Mouse (Mus musculus) kidney, adult 11 months (tissue): Measurements from ENCODE around the gene Ghrhr.
A peak's percentile ranks its signal among the peaks of the same experiment; 100 is the strongest.

Experiments used
- DNase-seq: peaks from one replicate; pipeline ENCODE4 v3.0.0; 2022

Gene Ghrhr

DNA sequence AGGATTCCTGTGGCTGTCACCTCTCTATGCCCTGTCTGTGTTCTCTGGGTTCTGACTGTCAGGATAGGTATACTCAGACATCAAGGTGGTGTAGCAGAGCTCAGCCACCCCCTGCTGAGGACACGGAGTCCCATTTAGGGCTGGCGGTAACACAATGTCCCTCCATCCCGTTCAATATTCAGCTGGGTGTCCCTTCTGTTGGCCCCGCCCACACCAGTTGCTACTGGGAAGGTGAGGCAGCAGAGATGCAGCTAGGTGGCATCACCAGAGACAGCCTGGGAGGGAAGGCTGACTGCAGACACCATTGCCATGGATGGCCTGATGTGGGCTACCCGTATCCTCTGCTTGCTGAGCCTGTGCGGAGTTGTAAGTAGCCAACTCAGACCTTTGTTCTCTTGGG lies at the start of gene Ghrhr:
Gene Ghrhr, plus strand, starts transcription at position 220 of the 400 bp plus-strand sequence.
- DNase-seq, result no peak

DNA sequence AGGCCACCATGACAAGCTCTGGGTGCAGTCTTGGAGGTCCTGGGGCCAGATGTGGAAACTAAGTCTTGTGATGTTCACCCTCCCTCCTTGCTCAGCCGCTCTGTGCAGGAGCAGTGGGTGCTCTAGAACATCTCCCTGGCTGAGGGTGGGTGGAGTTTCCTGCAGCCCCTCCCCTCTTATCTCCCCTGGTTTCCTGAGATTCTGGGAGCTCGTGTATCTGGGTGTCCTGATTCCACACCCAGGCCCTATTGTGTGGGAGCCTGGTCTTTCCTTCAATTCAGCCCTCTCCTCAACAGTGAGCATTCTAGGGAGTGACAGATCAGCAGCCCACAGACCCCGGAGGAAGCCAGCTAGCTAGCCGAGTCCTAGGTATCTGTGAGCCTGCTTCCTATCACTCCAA lies 49.8 kb upstream of the Ghrhr start:
- no peak for DNase-seq

DNA sequence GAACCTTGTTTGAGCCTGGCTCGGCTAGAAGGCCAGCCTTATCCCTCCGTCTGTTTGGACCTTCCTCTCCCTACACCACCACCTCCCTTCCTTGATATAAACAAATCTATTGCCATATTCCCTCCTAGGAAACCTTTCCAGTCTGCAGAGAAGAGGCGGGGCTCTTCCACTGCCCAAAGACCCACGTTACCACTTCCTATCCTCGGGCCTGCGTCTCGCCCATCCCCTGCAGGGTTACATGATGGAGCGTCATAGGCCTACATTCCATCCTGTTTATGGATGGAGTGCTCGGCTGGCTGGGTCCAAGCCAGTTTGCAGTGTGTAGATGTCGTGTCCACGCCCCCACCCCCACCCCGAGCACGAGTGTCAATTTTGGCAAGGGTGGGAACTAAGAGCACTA lies 48.8 kb upstream of the Ghrhr start:
- DNase-seq, result no peak

DNA sequence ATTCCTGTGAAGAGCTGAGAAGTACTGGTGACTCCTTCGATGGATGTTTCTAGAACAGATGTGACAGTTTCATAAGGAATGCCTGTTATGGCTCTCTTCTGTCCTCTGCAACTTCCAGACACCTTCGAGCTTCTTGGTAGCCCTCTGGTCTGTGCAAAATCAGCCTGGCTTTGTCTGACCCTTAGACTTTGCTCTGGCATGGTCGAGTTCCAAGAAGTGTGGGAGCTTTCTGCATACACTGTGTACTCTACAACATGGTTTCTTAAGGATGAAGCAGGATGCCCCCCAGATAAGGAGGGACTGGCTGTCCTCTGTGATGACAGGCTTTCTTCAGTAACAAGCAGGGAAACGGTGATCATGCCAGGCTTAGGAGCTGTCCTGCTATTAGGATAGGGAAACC lies 47.9 kb upstream of the Ghrhr start:
- peak; percentile 76 for DNase-seq

DNA sequence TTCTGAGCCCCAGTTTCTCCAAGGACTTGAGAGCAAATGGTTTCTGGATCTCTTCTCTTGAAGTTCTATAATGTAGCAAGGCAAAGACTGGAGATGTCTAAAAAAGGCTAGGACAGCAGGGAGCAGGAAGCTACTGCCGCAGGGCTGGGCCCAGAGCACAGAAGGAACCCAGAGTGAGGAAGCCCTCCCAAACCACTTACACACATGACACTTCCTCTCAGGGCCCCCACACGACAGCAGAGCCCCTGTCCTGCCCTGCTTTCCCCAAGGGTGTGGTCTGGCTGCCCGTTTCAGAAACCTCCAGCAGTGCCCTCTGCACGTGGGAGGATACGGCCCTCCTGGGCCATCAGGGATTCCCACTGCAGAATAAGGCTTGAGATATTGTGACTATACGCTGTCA lies 44.8 kb upstream of the Ghrhr start:
- DNase-seq, result no peak

DNA sequence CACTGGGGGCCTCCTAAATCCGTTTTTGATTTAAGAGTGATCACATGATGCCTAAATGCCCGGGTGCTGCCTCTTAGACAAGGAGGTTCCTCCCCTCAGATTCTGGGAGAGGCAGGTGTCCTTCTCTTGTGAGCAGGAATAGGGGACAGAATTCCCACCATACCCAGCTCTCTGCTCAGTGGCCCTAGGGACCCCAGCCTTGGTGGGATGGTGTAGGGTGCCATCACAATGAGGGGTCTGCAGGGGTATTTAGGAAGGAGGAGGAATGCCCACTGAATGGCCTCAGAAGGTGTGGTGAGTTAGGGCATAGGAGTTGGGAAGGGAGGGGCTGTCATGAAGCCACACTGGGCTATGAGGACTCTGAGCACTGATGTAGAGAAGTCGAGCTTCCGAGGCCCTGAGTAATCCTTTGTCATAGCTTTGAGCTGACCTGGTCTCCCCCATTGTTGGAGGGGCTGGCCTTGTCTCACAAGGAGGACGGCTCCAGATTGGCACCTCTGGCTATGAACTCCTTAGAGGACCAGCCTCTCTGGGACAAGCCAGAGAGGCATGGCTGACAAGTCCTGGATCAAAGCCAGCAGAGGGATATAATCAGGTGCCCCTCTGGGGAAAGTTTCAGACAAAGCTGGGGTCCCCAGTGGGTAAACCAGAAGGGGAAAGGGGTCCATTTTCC lies 43.9 kb upstream of the Ghrhr start:
- DNase-seq, result no peak

DNA sequence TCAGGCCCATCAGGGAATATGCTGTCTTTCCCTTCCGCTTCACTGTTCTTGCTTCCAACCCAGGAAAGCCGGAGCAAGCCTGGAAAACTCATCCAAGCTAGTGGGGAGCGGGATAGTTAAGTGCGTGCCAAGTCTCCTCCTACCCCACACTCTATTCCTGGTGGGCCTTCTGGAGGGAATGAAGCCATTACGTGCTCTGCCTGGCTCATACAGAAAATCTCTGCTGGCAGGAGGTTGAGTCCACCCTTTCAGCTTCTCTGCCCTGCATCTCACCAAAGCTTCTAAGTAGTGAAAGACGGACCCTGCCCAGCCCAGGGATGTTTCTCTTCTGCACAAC lies 43.4 kb upstream of the Ghrhr start:
- DNase-seq, result no peak

DNA sequence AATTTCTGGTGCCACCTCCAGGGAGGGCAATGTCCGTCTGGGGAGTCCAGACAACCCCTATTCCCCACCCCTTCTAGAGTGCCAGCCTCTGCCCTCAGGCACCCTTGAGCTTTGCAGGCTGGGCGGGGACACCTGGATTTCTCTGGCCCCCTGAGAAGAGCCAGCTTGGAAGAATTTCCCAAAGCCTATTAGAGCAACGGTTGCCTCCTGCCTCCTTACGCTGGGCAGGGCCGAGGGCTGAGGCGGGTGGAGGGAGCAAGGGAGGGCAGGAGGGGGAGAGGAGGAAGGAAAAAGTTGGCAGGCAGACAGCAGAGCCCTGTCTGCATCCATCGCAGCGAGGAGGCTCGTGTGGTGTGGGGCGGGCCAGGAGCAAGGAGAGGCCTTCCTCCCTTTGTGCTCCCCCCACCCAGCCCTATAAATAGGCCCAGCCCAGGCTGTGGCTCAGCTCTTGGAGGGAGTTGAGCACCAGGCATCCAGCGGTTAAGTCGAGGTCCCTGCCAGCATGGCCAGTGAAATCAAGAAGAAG lies 40.0 kb upstream of the Ghrhr start, which contains the start of gene Aqp1:
Gene Aqp1, plus strand, starts transcription at position 444 of the 526 bp plus-strand sequence.
- peak; percentile 94 for DNase-seq

DNA sequence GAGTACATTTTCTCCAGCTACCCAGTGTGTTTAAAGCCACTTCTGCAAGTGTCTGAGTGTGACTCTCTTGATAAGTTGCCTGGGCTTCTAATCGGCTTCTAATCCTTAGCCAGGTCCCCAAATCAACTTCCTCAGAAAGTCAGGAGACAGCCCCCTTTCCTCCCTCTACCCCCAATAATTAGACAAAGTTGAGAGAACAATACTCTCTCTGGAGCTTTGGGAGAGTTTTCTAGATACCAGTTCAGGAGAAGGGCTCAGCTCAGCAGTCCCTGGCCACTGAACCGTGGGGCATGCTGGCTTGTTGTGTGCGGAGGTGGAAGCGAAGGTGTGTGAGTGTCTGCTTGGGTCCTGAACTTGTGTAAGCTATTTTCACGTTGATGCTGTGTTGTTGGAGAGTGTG lies 38.9 kb upstream of the Ghrhr start:
- no peak for DNase-seq

DNA sequence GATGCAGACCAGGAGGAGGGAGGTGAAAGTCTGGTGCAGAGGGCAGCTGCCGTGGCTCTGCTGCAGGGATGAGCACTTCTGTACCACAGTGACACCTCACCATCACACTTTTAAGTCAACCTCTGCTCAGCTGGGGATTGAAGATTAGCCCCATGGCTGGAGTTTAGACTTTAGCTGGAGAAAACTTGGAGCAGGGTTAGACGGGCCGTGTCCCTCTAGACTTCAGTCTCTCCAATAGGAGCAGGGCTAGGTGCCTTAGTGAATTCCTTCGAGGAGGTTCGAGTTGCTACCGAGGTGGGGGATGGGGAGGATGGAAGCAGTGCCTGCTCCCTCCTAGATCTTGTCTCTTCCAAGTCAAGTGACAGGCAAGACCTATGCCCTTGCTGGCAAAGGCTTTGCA lies 38.0 kb upstream of the Ghrhr start:
- DNase-seq, result peak; percentile 97

DNA sequence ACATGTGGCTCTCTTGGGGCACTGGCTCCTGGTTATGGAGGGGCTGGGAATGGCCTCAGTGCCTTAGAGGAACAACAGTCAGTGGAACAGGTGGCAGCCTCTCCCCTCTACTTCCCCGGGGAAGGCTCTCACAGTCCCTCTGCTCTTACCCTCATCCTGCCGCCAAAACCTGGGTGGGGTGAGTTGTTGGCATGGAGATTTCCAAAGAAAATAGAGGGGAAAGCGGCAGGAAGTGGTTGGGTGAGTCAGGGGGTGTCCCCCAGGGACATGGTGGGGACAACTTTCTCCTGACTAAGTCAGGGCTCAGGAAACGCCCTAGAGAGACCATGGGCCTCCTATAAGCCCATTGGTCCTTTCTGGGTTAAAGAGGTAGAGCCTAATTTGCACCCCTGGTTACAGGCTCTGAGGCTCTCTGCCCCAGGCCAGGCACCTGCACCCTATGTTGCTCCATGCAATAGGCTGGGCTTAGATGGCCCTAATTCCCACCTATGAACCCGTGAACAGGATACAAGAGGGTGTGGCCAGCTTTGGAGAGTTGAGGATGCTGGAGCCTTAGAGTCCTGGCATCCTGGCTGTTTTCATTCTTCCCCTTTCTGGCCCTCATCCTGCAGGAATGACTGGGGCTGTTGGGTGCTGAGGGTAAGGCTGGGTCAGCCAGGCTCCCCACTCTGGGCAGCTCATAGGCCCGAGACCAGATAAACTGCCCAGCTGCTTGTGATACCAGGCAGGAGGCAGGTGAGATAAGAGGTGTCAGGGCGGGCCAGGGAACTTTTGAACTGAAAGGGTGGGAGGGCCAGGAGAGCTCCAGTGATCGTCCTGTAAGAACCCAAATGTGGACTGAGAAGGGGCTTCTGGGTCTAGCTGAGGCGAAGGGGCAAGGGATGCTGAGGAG lies 36.9 kb upstream of the Ghrhr start:
- no peak for DNase-seq

DNA sequence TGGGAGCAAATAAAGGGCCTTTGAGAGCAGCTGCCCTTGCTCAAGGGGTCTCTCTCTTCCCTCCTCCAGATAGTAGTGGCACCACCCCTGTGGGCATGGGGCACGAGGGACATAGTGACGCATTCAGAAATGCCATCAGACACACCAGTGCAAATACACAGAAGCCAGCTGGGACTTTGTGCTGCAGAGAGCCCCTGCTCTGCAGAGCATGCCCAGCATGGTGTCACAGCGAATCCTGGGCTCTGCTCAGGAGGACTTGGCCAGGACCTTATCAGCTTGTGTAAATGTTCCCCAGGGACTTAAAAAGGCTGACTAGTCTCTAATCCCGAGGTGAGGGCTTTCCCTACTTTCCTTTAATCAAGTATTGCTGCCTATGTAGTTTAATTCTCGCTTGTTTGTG lies 34.4 kb upstream of the Ghrhr start:
- no peak for DNase-seq

DNA sequence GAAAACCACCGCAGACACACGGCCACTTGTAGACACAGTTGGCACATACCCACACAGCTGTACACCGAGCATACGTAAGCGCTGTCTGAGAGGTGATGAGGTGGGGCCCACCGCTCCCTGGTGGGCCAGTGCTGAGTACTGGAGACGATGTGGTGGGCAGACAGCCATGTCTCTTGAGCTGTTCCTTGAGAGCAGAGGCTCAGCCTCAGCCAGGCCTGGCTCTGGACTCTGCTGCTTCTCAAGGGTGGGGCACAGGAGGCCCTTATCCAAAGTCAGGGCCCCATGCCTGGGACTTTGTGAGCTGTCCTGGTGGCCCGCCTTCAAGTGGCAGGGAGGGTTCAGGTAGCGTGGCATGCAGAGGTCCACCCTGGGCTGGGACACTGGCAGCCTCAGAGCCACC lies 33.8 kb upstream of the Ghrhr start:
- no peak for DNase-seq

DNA sequence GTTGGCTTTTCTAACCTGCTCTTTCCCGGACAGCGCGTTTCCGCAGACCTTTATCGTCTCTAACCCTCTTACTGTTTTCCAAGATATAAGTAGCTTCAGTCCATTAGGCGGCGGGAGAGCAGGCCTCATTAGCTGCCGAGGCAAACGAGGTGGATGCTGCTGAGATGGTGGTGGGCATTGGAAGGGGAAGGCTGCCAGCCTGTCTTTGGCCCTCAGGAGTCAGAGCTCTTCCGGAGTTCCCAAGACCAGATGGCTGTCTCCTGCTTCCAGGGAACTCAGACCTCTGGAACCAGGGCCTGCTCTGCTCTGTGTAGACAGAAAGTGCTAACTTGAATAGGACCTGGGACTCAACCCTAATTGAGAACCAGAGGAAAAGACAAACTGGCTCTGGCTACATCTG lies 32.6 kb upstream of the Ghrhr start:
- no peak for DNase-seq

DNA sequence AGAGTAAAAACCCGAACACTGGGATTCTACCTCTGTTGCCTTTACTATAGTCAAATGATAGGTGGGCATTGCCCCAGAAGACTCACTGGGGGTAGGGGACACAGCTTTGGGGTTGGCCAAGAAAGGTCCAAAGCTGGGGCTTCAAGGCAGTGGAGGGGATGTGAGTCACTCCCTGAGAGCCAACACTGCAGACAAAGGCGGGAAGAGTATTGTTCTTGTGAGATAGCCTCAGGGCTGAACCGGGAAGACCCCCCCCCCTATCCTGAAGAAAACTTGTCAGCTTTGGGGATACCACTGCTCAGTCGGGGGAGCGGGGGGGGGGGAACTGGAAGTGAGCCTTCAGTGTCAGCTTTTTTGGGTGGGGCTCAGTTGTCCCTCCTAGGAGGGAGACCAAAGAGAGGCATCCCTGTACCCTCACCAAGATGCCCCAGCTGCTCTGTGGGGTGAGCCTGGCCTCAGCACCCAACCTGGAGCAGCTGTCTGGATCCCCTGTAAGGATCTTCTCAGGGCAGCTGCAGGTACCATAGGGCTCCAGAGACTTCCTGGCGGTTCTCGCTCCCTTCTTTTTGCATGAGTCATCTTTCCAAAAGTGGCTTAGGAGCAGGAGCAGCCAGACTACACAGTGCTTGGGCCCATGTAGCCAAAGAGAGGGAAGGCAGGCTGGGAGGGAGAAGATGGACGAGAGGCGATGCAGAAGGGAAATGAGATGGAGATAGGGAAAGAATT lies 31.6 kb upstream of the Ghrhr start:
- peak; percentile 1 for DNase-seq

DNA sequence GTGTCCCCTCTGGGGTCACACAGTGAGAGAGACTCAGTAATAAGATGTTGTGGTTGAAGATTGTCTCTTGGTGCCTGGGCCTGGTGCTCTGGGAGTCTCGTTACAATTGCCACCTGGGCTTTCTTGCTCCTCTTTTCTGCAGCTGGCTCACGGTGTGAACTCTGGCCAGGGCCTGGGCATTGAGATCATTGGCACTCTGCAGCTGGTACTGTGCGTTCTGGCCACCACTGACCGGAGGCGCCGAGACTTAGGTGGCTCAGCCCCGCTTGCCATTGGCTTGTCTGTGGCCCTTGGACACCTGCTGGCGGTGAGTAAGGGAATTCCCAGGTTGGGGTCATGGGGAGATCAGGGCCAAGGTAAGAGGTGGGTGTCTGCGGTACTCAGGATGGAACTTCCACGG lies 30.8 kb upstream of the Ghrhr start:
- peak; percentile 14 for DNase-seq

DNA sequence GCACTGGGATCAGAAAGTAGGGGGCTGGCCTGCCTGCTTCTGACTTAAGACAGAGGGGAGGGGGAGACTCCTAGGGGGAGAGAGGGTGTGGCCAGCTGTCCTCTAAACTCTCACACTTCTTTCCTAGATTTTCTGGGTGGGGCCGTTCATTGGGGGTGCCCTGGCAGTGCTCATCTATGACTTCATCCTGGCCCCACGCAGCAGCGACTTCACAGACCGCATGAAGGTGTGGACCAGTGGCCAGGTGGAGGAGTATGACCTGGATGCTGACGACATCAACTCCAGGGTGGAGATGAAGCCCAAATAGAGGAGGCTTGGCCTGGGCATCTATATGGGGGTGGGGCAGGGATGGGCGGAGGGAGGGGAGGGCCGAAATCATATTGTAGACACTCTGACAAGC lies 29.6 kb upstream of the Ghrhr start:
- DNase-seq, result peak; percentile 1

DNA sequence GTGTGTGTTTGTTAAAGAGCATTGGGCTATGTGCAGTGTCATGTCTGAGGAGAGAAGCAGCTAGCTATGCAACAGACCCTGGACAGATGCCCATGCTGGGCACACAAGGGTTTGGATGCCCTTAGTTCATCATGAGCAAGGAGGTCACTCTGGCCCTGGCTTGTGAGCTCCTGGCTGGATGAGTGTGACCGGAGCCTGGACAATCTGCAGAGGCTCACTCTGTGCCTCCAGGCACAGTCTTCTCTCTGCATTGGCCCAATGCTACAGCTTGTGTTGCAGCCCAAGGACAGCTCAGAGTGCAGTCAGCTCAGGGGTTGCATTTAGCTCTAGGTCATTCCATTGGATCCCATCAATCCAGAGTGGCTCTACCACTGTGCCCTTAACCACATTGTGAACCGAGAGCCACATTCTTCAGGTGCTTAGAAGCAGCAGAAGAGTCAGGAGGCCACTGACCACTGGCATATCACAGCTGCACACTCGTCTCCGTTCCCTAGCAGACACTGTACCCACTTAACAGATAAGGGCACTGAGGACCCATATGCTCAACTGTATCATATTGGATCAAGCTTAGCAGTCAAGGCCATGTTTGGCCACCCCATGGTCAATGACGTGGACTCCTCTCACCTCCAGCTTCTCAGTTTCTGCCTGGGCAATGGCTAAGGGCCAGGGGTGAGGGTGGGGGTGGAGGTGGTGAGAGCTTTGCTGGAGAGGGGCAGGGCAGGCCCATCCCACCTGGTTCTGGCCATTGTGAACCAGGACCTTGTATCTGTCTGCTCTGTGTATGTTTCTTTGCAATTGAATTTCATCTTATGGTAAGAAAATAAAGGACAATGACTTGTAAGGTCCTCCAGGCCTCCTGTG lies 28.2 kb upstream of the Ghrhr start:
- DNase-seq, result no peak

DNA sequence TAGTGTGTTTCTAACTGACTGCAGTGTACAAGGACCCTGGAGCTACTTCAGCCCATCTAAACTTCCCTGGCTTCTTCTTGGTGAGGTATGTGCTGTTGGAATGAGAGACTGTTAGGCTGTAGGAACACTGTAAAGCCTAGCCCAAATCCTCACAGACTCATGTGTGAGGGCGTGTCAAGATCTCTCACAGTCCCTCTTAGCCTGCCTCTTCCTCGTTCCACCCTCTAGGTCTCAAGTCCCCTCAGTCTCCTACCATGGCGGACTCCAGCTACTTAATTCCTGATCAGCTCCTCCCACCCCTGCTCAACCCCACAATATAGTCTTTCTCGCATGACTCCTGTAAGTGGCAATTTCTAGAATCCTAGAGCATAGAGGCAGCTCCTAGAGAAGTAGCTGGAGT lies 26.9 kb upstream of the Ghrhr start:
- DNase-seq, result no peak

DNA sequence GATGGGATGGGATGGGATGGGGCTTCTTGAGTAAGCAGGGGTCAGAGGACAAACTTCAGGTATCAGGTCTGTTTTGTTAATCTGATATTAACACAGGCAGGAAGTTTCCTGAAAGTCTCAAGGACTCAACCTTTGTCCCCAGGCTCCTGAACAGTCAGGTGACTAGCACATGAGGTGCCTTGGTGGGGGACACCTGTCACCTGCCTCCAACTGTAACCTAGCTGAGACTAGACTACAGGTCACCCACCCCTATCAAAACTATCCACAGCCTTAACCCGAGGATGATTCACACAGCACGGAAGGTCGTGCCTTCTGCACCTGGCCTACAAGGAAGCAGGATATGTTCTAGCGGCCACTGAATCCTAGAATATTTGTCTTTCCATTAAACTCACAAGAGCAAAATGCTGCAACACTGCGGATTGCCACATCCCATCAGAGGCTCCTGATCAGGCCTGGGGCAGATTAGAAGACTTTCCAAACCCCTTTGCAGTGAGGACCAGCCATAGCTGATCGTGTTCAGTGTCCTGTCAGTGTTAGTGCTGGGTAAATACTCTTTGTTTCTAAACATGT lies 25.6 kb upstream of the Ghrhr start:
- no peak for DNase-seq

DNA sequence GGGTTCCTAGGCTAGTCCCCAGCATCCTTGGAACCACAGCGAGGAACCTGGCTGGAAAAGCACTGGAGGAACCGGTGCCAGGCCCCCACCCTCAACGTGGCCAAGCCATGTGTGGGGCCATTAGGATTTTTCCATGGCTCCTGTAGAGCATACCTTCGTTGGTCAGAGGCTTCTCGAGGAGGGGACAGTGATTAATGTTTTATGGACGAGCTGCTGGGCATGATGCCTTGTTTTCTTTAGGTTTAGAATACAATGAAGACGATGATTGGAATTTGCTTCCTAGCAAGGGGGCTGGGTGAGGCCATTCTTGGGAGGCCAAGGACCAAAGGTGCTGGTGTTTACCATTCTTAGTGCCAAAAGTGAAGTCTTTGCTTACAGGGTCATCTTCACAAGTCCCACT lies 24.4 kb upstream of the Ghrhr start:
- DNase-seq, result peak; percentile 71
